Mouse (Mus musculus) layer of hippocampus, postnatal 10 days (tissue): ENCODE results near the gene Phf21a. TPM values are rescaled to one million over a fixed set of nuclear protein-coding genes. Genes with fewer than 3 reads are reported as not detected.
"Not testable (repeated sequence)": the region's sequence is repeated elsewhere in the genome, so short reads cannot be mapped to it uniquely, and the experiment has no call there.

ENCODE experiments used
- DNase-seq, 2 experiments: peaks; one replicate each; pipeline ENCODE4 v3.0.0; 2021; ENCODE audit warnings: low spot score in 2 of 2
- microRNA-seq, 2 experiments: library from miRNA; unstranded; fragments of <30 nt; microRNA quantifications; one replicate each; pipeline ENCODE4 v1.2.0; 2021
- total RNA-seq, 2 experiments: library from RNA; stranded (reverse); gene quantifications; 2 replicates each; pipeline ENCODE4 v1.2.3; 2021

The Phf21a gene
- total RNA-seq, 2 experiments from 2014 or later = 75.5 to 83.7 TPM

- DNase-seq = no peak
These were observed 304.5 kb downstream of the Phf21a start for GRCm38 (mm10) chr2:92397436-92397835.

- not testable (repeated sequence) for DNase-seq
These were observed 307.0 kb downstream of the Phf21a start for GRCm38 (mm10) chr2:92399877-92400276.

GRCm38 (mm10) chr2:92400682-92401081 lies 307.8 kb downstream of the Phf21a start:
- DNase-seq = no peak

- DNase-seq = peak in 1 of 2 experiments; percentile 53
These were observed 308.2 kb downstream of the Phf21a start, which contains the start of gene Mapk8ip1 for GRCm38 (mm10) chr2:92401091-92401561. Gene Mapk8ip1 (minus strand): TSS chr2:92401263.

- no peak for DNase-seq
These were observed 309.8 kb downstream of the Phf21a start for GRCm38 (mm10) chr2:92402591-92403326.

- no peak for DNase-seq
These were observed 310.9 kb downstream of the Phf21a start for GRCm38 (mm10) chr2:92403776-92404319.

GRCm38 (mm10) chr2:92404737-92405136 lies 311.8 kb downstream of the Phf21a start:
- no peak for DNase-seq

- no peak for DNase-seq
These were observed 312.8 kb downstream of the Phf21a start for GRCm38 (mm10) chr2:92405687-92406086.

- DNase-seq = no peak
These were observed 315.6 kb downstream of the Phf21a start for GRCm38 (mm10) chr2:92408309-92409045.

- no peak for DNase-seq
These were observed 318.8 kb downstream of the Phf21a start for GRCm38 (mm10) chr2:92411705-92412104.

Small RNA genes lying within 50 kb of the gene (microRNA-seq; reads per million reads assigned to microRNA genes)
- 3.5 to 10.5 reads per million in 2 experiments for gene Mir1955
- 3.1 to 6.1 reads per million in 2 experiments for gene Mir7000

Other genes starting within 250 kb of the Phf21a start
- 10 to 100 TPM; 20.0 to 21.3 TPM for gene Chrm4, start 165.9 kb upstream of the Phf21a start, total RNA-seq
- gene Mdk, start 160.8 kb upstream of the Phf21a start, total RNA-seq = 10 to 100 TPM; 44.3 to 49.4 TPM
- gene Gm9821, start 147.4 kb upstream of the Phf21a start, total RNA-seq = not detected
- gene Dgkz, start 117.3 kb upstream of the Phf21a start, total RNA-seq = 100 to 1,000 TPM; 313 to 336 TPM
- gene Creb3l1, start 68.6 kb upstream of the Phf21a start, total RNA-seq = 10 to 100 TPM; 10.4 to 11.6 TPM